Mouse (Mus musculus) embryo, embryonic 11 days (tissue): ENCODE measurements around the gene OR5BS1P.
"Not testable (repeated sequence)": the region's sequence is repeated elsewhere in the genome, so short reads cannot be mapped to it uniquely, and the experiment has no call there.

Experiments used
- DNase-seq: peaks from one replicate; pipeline ENCODE4 v3.0.0-alpha.2; 2015

The OR5BS1P gene

DNA sequence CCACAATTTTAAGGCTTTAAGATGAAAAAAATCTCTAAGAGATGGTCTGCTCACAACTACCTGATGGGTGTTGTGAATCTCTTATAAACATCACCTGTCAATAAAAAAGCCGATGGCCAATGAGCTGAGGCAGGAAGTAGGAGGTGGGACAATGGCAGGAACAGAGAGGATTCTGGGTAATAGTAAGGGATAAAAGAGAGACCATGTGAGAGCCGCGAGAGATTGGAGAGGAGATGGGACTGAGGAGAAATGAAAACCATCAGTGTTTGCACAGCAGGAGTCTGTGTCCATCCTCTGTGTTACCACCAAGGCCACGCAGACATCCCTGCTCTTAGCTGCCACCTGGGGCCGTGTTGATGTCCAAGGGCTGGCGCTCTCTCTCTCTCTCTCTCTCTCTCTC lies 37.6 kb downstream of the OR5BS1P start:
- DNase-seq, result no peak

DNA sequence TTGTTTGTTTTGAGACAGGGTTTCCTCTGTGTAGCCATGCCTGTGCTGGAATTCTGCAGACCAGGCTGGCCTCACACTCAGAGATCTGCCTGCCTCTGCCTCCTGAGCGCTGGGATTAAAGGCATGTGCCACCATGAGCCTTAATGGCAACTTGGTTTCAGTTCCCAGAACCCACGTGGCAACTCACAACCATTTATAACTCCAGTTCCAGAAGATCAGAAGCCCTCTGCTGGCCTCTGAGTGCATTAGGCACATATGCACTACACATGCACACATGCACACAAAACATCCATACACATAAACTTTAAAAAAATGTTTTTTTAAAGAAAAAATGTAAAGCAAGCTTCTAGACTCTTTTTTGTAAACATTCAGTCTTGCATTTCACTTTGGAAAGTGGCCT lies 39.7 kb downstream of the OR5BS1P start:
- no peak for DNase-seq

DNA sequence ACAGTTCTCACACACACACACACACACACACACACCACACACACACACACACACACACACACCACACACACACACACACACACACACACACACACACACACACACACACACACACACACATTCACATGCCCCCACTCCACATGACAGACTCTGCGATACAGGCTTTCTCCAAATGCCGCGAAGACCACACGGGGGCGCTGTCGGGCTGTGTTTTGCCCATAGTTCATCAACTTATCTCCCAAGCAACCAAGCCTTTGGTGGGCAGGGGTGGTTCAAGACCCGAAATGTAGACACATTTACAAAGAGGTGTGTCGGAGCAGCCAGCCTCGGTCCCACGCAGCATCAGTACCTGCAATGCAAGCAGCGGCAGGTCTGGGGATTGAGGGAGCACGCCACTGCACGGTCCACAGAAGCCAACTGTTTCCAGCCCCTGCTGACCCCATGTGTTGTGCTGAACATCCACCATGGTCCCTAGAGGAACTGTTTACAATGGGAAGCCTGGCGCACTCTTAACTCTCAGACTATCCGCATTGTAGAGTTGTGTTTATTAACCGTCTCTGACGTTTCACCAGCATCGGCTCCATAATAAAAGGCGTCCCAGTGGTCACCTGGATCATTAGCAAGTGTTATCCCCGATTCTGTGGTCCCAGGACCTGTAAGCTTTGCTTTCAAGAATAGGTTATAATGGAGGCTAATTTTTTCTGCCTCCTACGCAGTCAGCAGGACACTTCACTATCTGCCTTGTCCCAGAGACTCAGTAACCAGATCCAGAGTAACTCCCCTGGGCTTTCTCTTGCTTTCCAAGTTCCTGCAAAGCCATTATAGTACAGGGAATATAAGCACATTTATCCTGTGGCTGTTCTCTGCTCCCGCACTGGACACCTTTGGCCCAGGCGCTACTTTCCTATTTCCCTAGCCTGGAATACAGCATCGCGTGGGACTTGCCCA lies 41.0 kb downstream of the OR5BS1P start:
- DNase-seq, result peak; percentile 87

DNA sequence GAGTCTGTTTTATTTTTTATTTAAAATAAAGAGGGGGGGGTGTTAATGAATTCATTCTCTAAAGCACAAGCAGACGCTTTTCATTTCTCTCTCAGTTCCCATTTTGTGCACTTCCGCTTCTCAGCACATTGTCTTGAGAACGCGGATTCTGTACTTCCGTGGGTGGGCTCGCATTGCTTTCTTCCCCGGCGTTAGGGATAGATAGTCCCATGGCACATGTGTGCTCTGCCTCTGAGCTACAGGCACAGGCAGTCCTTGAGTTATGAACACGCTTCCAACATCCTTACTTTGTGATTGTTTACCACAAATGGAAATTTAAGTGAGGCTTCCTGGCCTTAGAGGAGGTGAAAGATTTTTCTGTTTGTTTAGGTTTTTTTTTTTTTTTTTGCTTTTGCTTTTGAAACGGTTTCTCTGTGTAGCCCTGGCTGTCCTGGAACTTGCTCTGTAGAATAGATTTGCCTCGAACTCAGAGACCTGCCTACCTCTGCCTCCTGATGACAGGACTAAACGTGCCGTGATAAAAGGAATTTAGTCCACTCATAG lies 41.8 kb downstream of the OR5BS1P start:
- DNase-seq, result no peak

DNA sequence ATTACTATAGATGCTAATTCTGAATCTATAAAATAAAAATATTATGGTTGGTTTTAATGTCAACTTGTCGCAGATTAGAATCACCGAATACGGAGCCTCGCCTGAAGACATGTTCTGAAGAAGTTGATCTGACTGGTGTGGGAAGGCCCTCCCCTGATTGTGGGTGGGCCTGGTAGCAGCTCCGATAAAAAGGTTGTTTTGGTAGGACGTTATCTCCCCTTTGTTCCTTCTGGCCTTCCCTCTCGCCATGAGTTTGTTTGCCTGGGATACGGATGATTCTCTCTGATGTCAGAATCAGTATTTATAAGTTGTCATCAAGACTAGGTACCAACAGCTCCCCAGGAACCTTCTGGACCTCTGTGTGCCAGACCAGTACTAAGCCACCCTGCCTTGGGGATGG lies 42.5 kb downstream of the OR5BS1P start:
- DNase-seq, result no peak

DNA sequence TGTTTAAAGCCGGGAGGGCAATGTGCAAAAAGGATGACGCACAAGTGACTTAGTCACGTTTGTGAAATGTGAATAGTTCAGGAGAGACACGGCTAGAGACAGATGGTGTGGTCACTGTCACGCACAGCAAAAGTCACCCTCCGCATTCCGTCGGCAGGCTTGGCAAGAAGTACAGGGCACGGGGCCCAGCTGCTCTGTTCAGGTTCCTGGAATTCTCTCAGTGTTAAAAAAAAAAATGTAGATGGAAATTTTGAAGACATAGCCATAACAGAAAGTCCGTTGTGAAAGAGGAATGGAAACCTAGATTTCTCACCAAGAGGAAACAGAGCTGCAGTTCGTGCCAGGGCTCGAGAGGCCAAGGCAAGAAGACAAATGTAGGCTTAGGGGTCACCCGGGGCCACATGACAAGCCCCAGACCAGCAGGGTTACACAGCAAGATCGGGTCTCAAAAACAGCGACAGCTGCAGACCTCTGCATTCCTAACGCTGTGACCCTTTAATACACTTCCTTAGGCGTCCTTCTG lies 43.2 kb downstream of the OR5BS1P start:
- DNase-seq, result no peak

DNA sequence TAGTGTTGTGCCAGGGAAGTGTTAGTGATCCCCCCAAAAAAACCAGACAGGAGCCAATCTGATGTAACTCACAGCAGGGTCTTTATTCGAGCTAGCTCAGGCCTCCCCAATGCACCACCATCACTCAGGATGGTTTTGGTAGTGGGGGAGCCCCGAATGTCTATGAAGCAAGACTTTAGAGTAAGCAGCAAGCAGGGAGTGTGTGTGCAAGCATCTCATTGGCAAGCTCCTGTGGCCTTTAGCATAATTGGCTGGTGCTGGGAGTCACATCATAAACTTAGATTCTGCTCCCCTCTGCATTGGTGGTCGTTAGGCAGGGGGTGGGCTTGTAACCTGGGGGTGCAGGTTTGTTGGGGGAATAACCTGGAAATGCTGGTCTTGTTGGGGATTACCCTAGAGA lies 44.0 kb downstream of the OR5BS1P start:
- not testable (repeated sequence) for DNase-seq

DNA sequence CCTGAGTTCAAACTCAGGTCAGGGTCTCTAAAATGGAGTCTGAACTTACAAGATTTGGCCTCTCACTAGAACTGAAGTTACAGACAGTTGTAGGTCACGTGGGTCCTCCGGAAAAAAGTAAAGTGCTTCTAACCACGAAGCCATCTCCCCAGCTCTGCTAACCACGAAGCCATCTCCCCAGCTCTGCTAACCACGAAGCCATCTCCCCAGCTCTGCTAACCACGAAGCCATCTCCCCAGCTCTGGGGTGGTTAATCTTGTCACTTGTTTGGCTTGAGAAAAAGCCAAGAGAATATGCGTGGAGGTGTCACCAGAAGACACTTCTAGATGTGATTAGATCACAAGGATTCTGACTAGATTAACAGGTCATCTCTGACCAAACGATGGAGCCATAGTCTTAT lies 44.5 kb downstream of the OR5BS1P start:
- DNase-seq, result no peak

DNA sequence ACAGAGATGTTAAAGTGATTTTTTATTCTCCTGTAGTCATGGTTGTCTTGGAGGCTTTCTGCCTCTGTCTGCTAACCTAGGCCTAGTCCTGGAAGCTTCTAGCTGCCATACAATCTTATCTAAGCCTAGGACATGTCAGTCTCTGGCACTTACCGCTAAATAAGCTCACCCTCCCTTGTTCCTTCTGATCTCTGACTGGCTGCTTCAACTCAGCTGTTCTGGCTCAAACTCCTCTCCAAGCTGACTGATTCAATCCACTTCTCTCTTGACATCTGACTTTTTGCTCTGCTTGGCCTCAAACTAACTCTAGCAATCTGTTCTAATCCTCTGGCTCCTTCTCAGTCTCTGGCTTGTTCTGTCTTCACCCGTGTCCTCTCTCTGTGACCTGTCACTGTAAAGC lies 45.1 kb downstream of the OR5BS1P start:
- not testable (repeated sequence) for DNase-seq

DNA sequence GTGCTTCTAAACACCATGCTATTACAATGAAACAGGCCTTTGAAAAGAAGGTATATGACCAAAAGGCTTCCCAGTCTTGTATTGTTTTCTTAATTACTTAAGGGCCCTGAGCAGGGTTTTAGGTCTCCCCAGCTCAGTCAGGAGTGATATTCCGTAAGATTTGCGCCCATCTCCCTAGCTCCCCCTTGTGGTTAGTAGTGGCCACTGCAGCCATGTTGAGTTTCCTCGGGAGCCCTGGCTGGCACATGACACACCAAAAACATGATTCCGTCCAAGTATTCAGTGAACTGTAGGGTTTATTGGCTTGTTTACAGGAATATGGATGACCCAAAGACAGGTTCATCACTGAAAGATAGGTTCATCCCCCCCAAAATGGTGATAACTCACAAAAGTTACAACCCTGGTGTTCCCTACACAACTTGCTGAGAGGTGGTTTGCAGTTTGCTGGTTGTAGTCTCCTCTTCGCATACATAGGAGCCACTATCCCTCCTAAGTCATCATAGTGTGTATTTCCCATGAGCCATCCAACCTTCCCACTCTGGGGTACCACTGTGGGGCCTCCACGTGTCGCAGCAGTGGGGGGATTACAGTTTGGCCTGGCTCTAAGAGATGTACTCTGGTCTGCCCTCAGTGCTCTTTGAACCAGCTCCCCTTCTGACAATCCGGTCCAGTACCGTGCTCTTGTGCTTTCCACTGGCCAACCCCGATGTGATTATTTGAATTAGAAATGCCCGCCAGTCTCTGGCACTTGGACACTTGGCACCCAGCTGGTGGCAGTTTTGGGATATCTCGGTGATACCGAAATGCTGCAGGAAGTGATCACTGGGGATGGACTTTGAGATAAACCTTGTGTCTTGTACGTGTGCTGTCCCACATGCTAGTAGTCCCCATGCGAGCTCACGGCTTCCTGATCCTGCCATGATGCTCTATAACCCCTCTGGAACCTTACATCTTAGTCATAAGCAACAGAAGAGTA lies 48.0 kb downstream of the OR5BS1P start:
- DNase-seq, result peak; percentile 60

DNA sequence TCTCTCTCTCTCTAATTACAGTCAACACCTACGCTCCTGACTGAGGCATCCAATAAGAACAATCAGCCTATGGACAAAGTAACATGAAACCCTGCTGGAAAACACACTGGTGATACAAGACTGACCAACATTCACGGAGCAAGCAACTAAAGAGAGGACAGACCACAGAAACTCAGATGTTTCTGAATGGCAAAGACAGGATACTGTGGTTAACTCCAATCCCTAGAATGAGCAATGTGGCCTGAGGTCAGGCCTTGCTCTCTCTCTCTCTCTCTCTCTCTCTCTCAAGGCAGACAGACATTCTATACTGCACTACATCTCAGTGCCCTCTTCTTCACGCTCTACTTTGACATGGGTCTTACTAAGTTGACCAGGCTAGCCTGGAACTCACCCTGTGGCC lies 51.5 kb downstream of the OR5BS1P start:
- no peak for DNase-seq

DNA sequence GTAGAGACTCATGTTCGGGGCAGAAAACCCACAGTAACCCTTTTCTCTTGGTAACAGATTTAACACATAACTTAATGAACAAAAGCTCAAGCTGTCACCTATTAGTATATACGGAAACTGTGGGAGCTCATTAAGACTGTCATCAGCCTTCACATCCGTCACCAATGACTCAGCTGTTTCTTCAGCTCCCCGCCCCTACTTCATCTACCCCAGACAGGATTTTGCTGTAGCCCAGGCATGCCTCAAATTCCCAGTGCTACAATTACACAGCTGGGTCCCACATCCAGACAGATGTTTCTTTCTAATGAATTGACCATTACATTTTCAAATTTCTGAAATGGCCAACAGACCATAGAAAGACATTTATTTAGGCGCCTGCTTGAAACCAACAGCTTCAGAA lies 56.4 kb downstream of the OR5BS1P start:
- no peak for DNase-seq

DNA sequence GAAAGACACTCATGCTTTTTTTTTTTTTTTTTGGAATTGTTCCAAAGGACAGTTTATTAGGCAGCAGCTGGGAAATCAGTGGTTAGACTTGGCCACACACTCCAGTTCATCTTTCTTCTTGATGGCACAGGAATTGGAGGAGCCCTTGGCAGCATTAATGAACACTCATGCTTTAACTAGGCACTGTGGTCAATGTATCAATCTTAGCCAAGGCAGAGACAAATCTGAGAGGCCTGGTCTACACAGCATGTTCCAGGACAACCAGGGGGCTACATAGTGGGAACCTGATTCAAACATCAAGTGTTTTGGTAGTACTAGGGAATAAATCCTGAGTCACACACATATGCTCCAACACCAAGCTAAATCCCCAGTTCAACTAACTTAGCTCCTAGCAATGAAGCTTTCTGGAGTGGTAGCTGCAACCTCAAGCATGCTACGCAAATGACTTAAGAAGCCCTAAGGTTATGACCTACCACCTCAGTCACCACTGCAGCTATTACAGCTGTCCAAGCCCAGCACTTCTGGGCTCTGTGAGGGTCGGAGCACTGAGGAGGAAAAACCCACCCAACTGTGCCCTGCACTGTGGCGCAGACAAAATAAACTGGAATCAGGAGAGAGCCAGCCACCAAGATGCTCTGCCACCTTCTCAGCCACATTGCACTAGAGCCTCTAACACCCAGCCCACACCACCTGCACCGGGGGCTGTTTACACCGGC lies 57.5 kb downstream of the OR5BS1P start:
- no peak for DNase-seq

DNA sequence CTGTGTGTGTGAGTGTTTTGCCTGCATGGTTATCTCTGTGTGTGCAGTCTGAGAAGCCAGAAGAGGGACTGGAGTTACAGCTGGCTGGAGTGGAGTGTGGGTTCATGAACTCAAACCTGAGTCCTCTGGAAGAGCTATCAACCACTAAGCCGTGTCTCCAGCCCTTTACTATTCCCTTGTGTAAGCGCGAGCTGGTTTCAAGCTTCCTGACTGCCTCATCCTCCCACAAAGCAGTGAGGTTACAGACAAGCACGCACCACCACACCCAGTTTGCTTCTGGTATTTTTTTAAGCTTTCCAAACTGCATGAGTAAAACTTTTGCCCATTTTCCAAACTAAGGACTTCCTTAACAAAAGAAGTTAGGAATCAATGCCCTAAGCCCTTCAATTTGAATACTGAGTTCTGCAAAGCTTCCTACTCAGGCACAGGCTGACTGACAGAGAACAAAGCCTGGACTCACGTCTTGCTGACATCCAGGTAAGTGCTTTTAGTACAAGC lies 58.4 kb downstream of the OR5BS1P start:
- DNase-seq, result no peak
